Mouse (Mus musculus) cerebellum, postnatal 14 days (tissue): ENCODE measurements around the gene Gm42791.

Experiments
- DNase-seq, 2 experiments: peaks; one replicate each; pipeline ENCODE4 v3.0.0; 2021; ENCODE audit warnings: mixed read lengths in 2 of 2

Gm42791 gene

GRCm38 (mm10) chr5:149006362-149007294, 11.7 kb upstream of the Gm42791 start:
- peak; percentile 100 for DNase-seq

GRCm38 (mm10) chr5:149005701-149006361, 10.9 kb upstream of the Gm42791 start:
- peak in 1 of 2 experiments; percentile 23 for DNase-seq

- no peak for DNase-seq
Measured at GRCm38 (mm10) chr5:149005083-149005482, 10.1 kb upstream of the Gm42791 start.

GRCm38 (mm10) chr5:149003137-149003536, 8.2 kb upstream of the Gm42791 start:
- DNase-seq = no peak

GRCm38 (mm10) chr5:149002803-149003115, 7.8 kb upstream of the Gm42791 start:
- DNase-seq = no peak

GRCm38 (mm10) chr5:149002034-149002802, 7.3 kb upstream of the Gm42791 start:
- no peak for DNase-seq

GRCm38 (mm10) chr5:148999802-149000201, 4.9 kb upstream of the Gm42791 start:
- no peak for DNase-seq

- no peak for DNase-seq
Measured at GRCm38 (mm10) chr5:148998512-148998911, 3.6 kb upstream of the Gm42791 start.

- no peak for DNase-seq
Measured at GRCm38 (mm10) chr5:148996709-148997037, 1.7 kb upstream of the Gm42791 start.

- DNase-seq = no peak
Measured at GRCm38 (mm10) chr5:148995962-148996708, 1.2 kb upstream of the Gm42791 start.

GRCm38 (mm10) chr5:148994311-148994705, 639 bp downstream of the Gm42791 start:
- DNase-seq = no peak

- DNase-seq = no peak
Measured at GRCm38 (mm10) chr5:148992598-148992997, 2.3 kb downstream of the Gm42791 start.

- no peak for DNase-seq
Measured at GRCm38 (mm10) chr5:148990891-148991311, 4.0 kb downstream of the Gm42791 start.

- DNase-seq = no peak
Measured at GRCm38 (mm10) chr5:148989480-148989879, 5.5 kb downstream of the Gm42791 start.

GRCm38 (mm10) chr5:148984961-148985360, 10.0 kb downstream of the Gm42791 start:
- no peak for DNase-seq

- DNase-seq = no peak
Measured at GRCm38 (mm10) chr5:148983696-148984095, 11.3 kb downstream of the Gm42791 start.

GRCm38 (mm10) chr5:148983108-148983664, 11.8 kb downstream of the Gm42791 start:
- DNase-seq = no peak

GRCm38 (mm10) chr5:148982396-148982795, 12.6 kb downstream of the Gm42791 start:
- DNase-seq = no peak

GRCm38 (mm10) chr5:148980607-148981006, 14.3 kb downstream of the Gm42791 start:
- DNase-seq = no peak

GRCm38 (mm10) chr5:148978458-148979165, 16.3 kb downstream of the Gm42791 start:
- DNase-seq = no peak

- no peak for DNase-seq
Measured at GRCm38 (mm10) chr5:148977698-148978457, 17.1 kb downstream of the Gm42791 start.
